Mouse (Mus musculus): ENCODE data around the gene Glg1.

DNA sequence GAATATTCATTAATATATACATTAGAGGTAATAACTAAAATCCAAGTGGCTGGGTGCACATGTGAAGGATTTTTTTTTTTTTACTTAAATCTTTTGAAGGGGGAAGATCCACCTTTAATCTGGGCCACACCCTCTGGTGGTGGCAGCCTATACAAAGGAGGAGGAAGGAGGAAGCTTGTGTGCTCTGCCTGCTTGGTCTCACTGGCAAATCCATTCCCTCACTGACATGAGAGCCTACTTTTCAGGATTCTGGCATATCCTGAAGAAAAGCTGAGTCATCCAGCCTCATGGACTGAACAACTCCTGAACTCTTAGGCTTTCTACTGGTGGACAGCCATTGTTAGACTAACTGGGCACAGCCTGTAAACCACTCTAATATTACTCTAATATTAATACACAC lies 49.1 kb downstream of the Glg1 start:
- TF ChIP-seq EP300 (IDR thresholded peaks at IDR 0.05; ENCODE audit: insufficient read depth, low read depth, low read length) (no peak), CTCF (IDR thresholded peaks at IDR 0.05) (peak; percentile 22)

All from heart, adult 2 months (tissue).